Mouse (Mus musculus) skeletal muscle tissue, adult 2 months (tissue): Measurements from ENCODE around the gene Tradd.

ENCODE experiments used
- DNase-seq: peaks from one replicate; pipeline ENCODE4 v3.0.0-alpha.2; 2012; ENCODE audit warnings: low read depth, low spot score

The Tradd gene

GRCm38 (mm10) chr8:105264024-105264982 lies at the start of gene Tradd, which contains the start of gene Fbxl8:
Gene Tradd, minus strand, starts transcription at chr8:105264609.
Gene Fbxl8, plus strand, starts transcription at chr8:105264648.
- no peak for DNase-seq

- no peak for DNase-seq
These were observed 49.4 kb upstream of the Tradd start for GRCm38 (mm10) chr8:105313622-105314402.

- DNase-seq = no peak
These were observed 48.6 kb upstream of the Tradd start for GRCm38 (mm10) chr8:105312891-105313481.

GRCm38 (mm10) chr8:105311718-105312117 lies 47.3 kb upstream of the Tradd start:
- DNase-seq = no peak

- no peak for DNase-seq
These were observed 45.7 kb upstream of the Tradd start for GRCm38 (mm10) chr8:105310118-105310517.

GRCm38 (mm10) chr8:105309142-105309847 lies 44.9 kb upstream of the Tradd start:
- DNase-seq = no peak

- no peak for DNase-seq
These were observed 44.0 kb upstream of the Tradd start for GRCm38 (mm10) chr8:105308428-105308827.

GRCm38 (mm10) chr8:105307670-105308069 lies 43.3 kb upstream of the Tradd start:
- no peak for DNase-seq

- DNase-seq = no peak
These were observed 41.8 kb upstream of the Tradd start for GRCm38 (mm10) chr8:105306146-105306691.

GRCm38 (mm10) chr8:105305211-105306145 lies 41.1 kb upstream of the Tradd start, which contains the start of gene Elmo3:
Gene Elmo3, plus strand, starts transcription at chr8:105305601.
- no peak for DNase-seq

GRCm38 (mm10) chr8:105304325-105305210 lies 40.2 kb upstream of the Tradd start:
- peak; percentile 77 for DNase-seq

- no peak for DNase-seq
These were observed 39.5 kb upstream of the Tradd start for GRCm38 (mm10) chr8:105303874-105304273.

- DNase-seq = no peak
These were observed 39.0 kb upstream of the Tradd start for GRCm38 (mm10) chr8:105303396-105303795.

- DNase-seq = no peak
These were observed 35.6 kb upstream of the Tradd start for GRCm38 (mm10) chr8:105299962-105300361.

- no peak for DNase-seq
These were observed 34.2 kb upstream of the Tradd start for GRCm38 (mm10) chr8:105298351-105299252.

- peak; percentile 89 for DNase-seq
These were observed 33.2 kb upstream of the Tradd start, which contains the start of gene E2f4 for GRCm38 (mm10) chr8:105297511-105298192. Gene E2f4, plus strand, starts transcription at chr8:105297663.
